Mouse (Mus musculus) limb, embryonic 14.5 days (tissue): ENCODE measurements around the gene Rgs7. TPM values are rescaled to one million over a fixed set of nuclear protein-coding genes. Genes with fewer than 3 reads are reported as not detected.

Experiments used
- ATAC-seq: fragments of 200-750 bp; cut with Nextera tagmentation; 2 replicates; pipeline ENCODE4 v1.8.0; 2017; ENCODE audit warnings: low read depth, moderate number of reproducible peaks, moderate TSS enrichment; ENCODE audit not compliant: low FRiP score
- DNase-seq: peaks from one replicate; pipeline ENCODE4 v3.0.0-alpha.2; 2015; ENCODE audit warnings: low spot score
- H3K27ac ChIP-seq: fragments of 300-500 bp; sonication (generic); replicated peaks from 2 replicates; pipeline ENCODE4 v1.5.1; 2014; ENCODE audit warnings: low read depth, mild to moderate bottlenecking, low read length, moderate library complexity, mixed read lengths
- H3K27me3 ChIP-seq: fragments of 300-500 bp; sonication (generic); 2 replicates; pipeline ENCODE4 v1.6.1; 2014; ENCODE audit warnings: low read length, mixed read lengths; ENCODE audit not compliant: control insufficient read depth, insufficient read depth
- H3K36me3 ChIP-seq: fragments of 300-500 bp; sonication (generic); 2 replicates; pipeline ENCODE4 v1.6.1; 2014; ENCODE audit warnings: mild to moderate bottlenecking, low read length, moderate library complexity, mixed read lengths; ENCODE audit not compliant: control insufficient read depth, insufficient read depth
- H3K4me1 ChIP-seq: fragments of 300-500 bp; sonication (generic); 2 replicates; pipeline ENCODE4 v1.6.1; 2014; ENCODE audit warnings: antibody characterized with exemption, low read length, mixed read lengths; ENCODE audit not compliant: control insufficient read depth, insufficient read depth
- H3K4me2 ChIP-seq: fragments of 300-500 bp; sonication (generic); replicated peaks from 2 replicates; pipeline ENCODE4 v1.6.1; 2014; ENCODE audit warnings: low read depth, mild to moderate bottlenecking, low read length, moderate library complexity; ENCODE audit not compliant: severe bottlenecking
- H3K4me3 ChIP-seq: fragments of 300-500 bp; sonication (generic); replicated peaks from 2 replicates; pipeline ENCODE4 v1.5.1; 2014; ENCODE audit warnings: low read length
- H3K9ac ChIP-seq: fragments of 300-500 bp; sonication (generic); 2 replicates; pipeline ENCODE4 v1.6.1; 2014; ENCODE audit warnings: mild to moderate bottlenecking, low read depth, low read length, moderate library complexity; ENCODE audit not compliant: severe bottlenecking
- H3K9me3 ChIP-seq: fragments of 300-500 bp; sonication (generic); 2 replicates; pipeline ENCODE4 v1.6.1; 2016; ENCODE audit warnings: low read length; ENCODE audit not compliant: control insufficient read depth
- POLR2A ChIP-seq: fragments of 200-500 bp; IDR thresholded peaks from 2 replicates; pipeline ENCODE4 v1.8.0; 2012; ENCODE audit warnings: inconsistent platforms, mild to moderate bottlenecking, moderate library complexity, borderline replicate concordance; ENCODE audit not compliant: insufficient read depth, insufficient read length; ENCODE audit errors: extremely low read depth
- WGBS: fragments of 180-500 bp; shearing (Covaris S2); extraction: QIAGEN DNeasy Blood & Tissue Kit; methylation state at CpG from one replicate; pipeline ENCODE4 v1.1.7; 2014; 5-methylcytosine and 5-hydroxymethylcytosine counted together
- polyA plus RNA-seq, 2 experiments: library from polyadenylated mRNA; depleted of rRNA in 1 of 2; stranded (reverse) in 1 of 2; unstranded in 1 of 2; fragments of >200 nt; fragmentation: Nextera tagmentation in 1 of 2; extraction: Ambion mirVana in 1 of 2; gene quantifications; 2 replicates each; pipeline versions ENCODE4 v1.2.1 to v1.2.3; 2012 to 2014

The Rgs7 gene
- polyA plus RNA-seq, 2 experiments: 0.47 to 0.65 TPM

DNA sequence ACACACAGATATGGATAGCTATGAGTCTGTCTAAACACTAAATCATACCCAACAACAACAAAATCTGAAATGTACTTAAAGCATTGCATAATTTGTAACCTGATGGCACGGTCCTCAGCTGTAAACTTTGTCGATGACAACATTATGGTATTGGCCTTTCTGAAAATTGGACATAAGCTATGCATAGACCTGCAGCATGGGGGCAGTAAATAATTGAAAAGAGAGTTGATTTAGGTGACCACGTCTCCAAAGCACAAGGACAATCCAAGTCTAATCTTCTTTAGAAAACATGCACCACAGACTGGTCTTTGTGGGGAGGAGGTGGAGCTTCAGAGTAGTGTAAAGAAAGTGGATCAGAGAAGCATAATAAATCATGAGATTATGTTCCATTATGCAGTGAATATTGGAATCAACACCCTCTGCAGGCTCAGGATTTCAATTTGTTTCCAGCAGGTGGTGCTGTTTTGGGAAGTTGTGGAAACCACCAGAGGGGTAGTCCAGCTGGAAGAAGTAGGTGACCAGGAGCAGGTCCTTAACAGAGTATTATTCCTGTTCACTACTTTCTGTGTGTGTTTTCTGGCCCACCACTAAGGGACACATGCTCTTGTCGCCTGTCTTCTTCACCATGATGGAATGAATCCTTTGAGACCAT lies 373.3 kb downstream of the Rgs7 start:
- 72% methylated on average over 4 of the region's 4 CpGs for WGBS
- Histone ChIP-seq H3K4me1 (no peaks in the 10 kb centered on the region), H3K27me3 (no peaks in the 10 kb centered on the region), H3K4me2 (no peak overlapping the region), H3K27ac (no peak overlapping the region), H3K9me3 (no peaks in the 10 kb centered on the region), H3K4me3 (no peak overlapping the region), H3K9ac (no peak overlapping the region), H3K36me3 (no peaks in the 10 kb centered on the region)
- DNase-seq (no peak), ATAC-seq (no peak)
- TF ChIP-seq POLR2A: no peak

DNA sequence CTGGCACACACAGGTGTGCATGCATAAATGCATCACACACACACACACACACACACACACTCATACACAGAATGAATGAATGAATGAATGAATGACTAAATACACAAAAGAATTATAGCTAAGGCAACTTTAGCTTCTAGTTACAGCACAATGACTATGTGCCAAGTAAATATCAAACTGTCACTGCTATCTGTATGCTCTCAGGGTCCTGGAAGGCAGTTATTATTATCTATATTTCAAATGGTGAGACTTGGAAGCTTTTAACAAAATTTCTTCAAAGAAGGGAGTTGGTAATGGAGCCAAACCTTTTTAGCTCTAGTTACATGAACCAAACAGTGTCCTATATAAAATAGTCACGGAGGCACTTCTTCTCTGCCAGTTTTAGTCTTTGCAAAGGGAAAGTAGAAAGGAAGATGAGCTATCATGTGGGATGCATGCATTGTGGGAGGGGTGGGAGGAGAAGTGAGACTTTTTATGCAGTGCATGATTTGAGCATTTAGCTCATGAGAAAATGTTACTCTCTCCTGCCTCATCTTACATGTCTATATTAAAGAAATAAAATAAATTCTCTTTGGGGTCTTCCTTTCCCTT lies 383.9 kb downstream of the Rgs7 start:
- H3K36me3 ChIP-seq: no peaks in the 10 kb centered on the region
- H3K4me2 ChIP-seq: no peak overlapping the region
- no peaks in the 10 kb centered on the region for H3K4me1 ChIP-seq
- WGBS: 90% methylated on average over 1 of the region's 1 CpGs
- DNase-seq (no peak), ATAC-seq (no peak)
- no peaks in the 10 kb centered on the region for H3K9me3 ChIP-seq
- no peak overlapping the region for H3K27ac ChIP-seq
- H3K27me3 ChIP-seq: no peaks in the 10 kb centered on the region
- H3K9ac ChIP-seq: no peak overlapping the region
- H3K4me3 ChIP-seq: no peak overlapping the region
- no peak for TF ChIP-seq POLR2A

DNA sequence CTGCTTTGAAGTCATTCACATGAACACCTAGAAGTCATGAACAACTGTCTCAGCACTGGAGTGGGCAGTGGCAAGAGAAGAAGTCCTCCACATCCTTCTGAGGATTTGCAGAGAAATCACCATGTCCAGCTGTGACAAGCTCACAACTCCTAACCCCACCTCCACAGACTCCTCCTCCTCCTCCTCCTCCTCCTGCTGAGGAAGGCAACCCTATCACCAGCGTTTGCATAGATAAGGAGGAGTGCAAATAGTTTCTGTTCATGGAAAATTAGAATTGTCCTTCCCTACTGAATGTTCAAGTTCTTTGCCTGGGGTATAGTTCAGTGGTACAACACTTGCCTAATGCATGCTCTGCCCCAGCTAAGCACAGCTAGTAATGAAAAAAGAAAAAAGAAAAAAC lies 386.0 kb downstream of the Rgs7 start:
- H3K9ac ChIP-seq: no peak overlapping the region
- WGBS: 50% methylated on average over 1 of the region's 1 CpGs

GRCm38 (mm10) chr1:175105426-175105825 lies 386.9 kb downstream of the Rgs7 start:
- Histone ChIP-seq H3K27me3 (no peaks in the 10 kb centered on the region), H3K9me3 (no peaks in the 10 kb centered on the region), H3K9ac (no peak overlapping the region), H3K4me3 (no peak overlapping the region), H3K4me1 (no peaks in the 10 kb centered on the region), H3K36me3 (no peaks in the 10 kb centered on the region), H3K27ac (no peak overlapping the region), H3K4me2 (no peak overlapping the region)
- WGBS: 84% methylated on average over 5 of the region's 5 CpGs
- ATAC-seq (no peak), DNase-seq (no peak)
- no peak for TF ChIP-seq POLR2A

More for the DNA sequence above, 386.0 kb downstream of the Rgs7 start:
- DNase-seq (no peak), ATAC-seq (no peak)
- H3K27ac ChIP-seq: no peak overlapping the region
- no peak overlapping the region for H3K4me3 ChIP-seq
- H3K4me1 ChIP-seq: no peaks in the 10 kb centered on the region
- H3K36me3 ChIP-seq: no peaks in the 10 kb centered on the region
- no peaks in the 10 kb centered on the region for H3K9me3 ChIP-seq
- H3K27me3 ChIP-seq: no peaks in the 10 kb centered on the region
- no peak overlapping the region for H3K4me2 ChIP-seq
- no peak for TF ChIP-seq POLR2A

- Histone ChIP-seq H3K9me3 (no peaks in the 10 kb centered on the region), H3K36me3 (no peaks in the 10 kb centered on the region), H3K4me1 (no peaks in the 10 kb centered on the region), H3K27me3 (no peaks in the 10 kb centered on the region), H3K4me2 (no peak overlapping the region), H3K27ac (no peak overlapping the region), H3K4me3 (no peak overlapping the region), H3K9ac (no peak overlapping the region)
- WGBS: 54% methylated on average over 3 of the region's 3 CpGs
- DNase-seq: no peak
- ATAC-seq: no peak
- no peak for TF ChIP-seq POLR2A
Observed at GRCm38 (mm10) chr1:175097014-175097413, 395.3 kb downstream of the Rgs7 start.
